Mouse (Mus musculus) lung, embryonic 14.5 days (tissue): ENCODE measurements around the gene Slc2a13. TPM values are rescaled to one million over a fixed set of nuclear protein-coding genes. Genes with fewer than 3 reads are reported as not detected.

Experiments used
- ATAC-seq: fragments of 200-750 bp; cut with Nextera tagmentation; 2 replicates; pipeline ENCODE4 v1.8.0; 2017; ENCODE audit warnings: mild to moderate bottlenecking, moderate TSS enrichment, moderate library complexity; ENCODE audit not compliant: insufficient read depth
- DNase-seq: peaks from one replicate; pipeline ENCODE4 v3.0.0-alpha.2; 2015
- H3K27ac ChIP-seq: fragments of 300-500 bp; sonication (generic); 2 replicates; pipeline ENCODE4 v1.5.1; 2014; ENCODE audit warnings: low read depth, mild to moderate bottlenecking, moderate library complexity
- H3K27me3 ChIP-seq: fragments of 300-500 bp; sonication (generic); 2 replicates; pipeline ENCODE4 v1.6.1; 2014; ENCODE audit warnings: low read length, control low read depth; ENCODE audit not compliant: insufficient read depth
- H3K36me3 ChIP-seq: fragments of 300-500 bp; sonication (generic); 2 replicates; pipeline ENCODE4 v1.6.1; 2014; ENCODE audit warnings: control low read depth; ENCODE audit not compliant: insufficient read depth
- H3K4me1 ChIP-seq: fragments of 300-500 bp; sonication (generic); 2 replicates; pipeline ENCODE4 v1.6.1; 2014; ENCODE audit warnings: antibody characterized with exemption, control low read depth; ENCODE audit not compliant: insufficient read depth
- H3K4me2 ChIP-seq: fragments of 300-500 bp; sonication (generic); 2 replicates; pipeline ENCODE4 v1.6.1; 2014; ENCODE audit warnings: mild to moderate bottlenecking
- H3K4me3 ChIP-seq: fragments of 300-500 bp; sonication (generic); 2 replicates; pipeline ENCODE4 v1.5.1; 2014; ENCODE audit warnings: low read depth, low read length
- H3K9ac ChIP-seq: fragments of 300-500 bp; sonication (generic); 2 replicates; pipeline ENCODE4 v1.6.1; 2014
- H3K9me3 ChIP-seq: fragments of 300-500 bp; sonication (generic); 2 replicates; pipeline ENCODE4 v1.6.1; 2016; ENCODE audit warnings: low read depth, low read length, control low read depth
- CTCF ChIP-seq: IDR thresholded peaks from 2 replicates; pipeline ENCODE4 v1.5.1; 2016; ENCODE audit warnings: antibody characterized with exemption, low read depth
- whole genome bisulfite sequencing: fragments of 180-500 bp; shearing (Covaris S2); extraction: QIAGEN DNeasy Blood & Tissue Kit; methylation state at CpG from one replicate; pipeline ENCODE4 v1.1.7; 2014; 5-methylcytosine and 5-hydroxymethylcytosine counted together
- polyA plus RNA-seq: library from polyadenylated mRNA; unstranded; fragments of >200 nt; fragmentation: Nextera tagmentation; extraction: Ambion mirVana; gene quantifications from 2 replicates; pipeline ENCODE4 v1.2.1, GENCODE M21; 2014

The Slc2a13 gene
- polyA plus RNA-seq, 1 experiment from 2014 or later = 1.5 TPM

DNA sequence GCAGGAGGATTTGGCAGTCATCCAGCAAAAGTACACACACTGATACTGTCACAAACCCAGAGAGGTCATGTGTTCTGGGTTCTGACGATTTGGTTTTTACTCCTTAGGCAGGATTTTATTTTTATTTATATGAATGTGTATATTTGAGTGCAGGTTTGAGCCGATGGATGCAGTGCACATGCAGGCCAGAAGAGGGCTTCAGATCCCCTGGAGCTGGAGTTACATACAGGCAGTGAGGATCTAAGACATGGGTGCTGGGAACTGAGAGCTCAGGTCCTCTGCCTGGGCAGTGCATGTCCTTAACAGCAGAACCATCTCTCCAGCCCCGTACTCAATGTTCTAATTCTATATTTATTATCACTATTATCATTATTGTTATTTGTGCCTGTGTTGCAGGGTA, 253.7 kb downstream of the Slc2a13 start:
- ATAC-seq (peak; percentile 41; the same call in 1 of the 2 replicates), DNase-seq (peak; percentile 22)
- H3K9me3 ChIP-seq = no peaks in the 10 kb centered on the region
- no peak overlapping the region for H3K4me3 ChIP-seq
- H3K9ac ChIP-seq = no peak overlapping the region
- TF ChIP-seq CTCF = peak; percentile 62
- H3K4me2 ChIP-seq = no peak overlapping the region
- WGBS = 58% methylated on average over 3 of the region's 3 CpGs
- no peaks in the 10 kb centered on the region for H3K36me3 ChIP-seq
- no peak overlapping the region for H3K27ac ChIP-seq
- no peaks in the 10 kb centered on the region for H3K4me1 ChIP-seq
- no peaks in the 10 kb centered on the region for H3K27me3 ChIP-seq

DNA sequence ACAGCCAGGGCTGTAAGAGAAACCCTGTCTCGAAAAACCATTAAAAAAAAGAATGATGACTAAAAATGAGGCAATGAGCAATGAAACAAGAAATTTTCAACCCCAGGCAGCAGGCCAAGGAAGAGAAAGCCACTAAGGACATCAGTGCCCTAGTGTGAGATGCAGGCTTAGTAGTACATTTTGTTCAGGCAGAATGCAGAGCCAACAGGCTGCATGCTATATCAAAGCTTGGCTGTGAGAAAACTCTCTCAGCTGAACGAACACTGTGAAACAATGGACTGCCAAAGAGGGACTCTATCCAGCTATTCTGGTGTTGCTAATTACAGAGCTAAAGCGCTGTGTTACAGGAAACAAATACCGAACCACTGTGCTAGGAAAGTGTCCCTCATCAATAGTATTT, 256.1 kb downstream of the Slc2a13 start:
- Histone ChIP-seq H3K4me1 (no peaks in the 10 kb centered on the region), H3K9me3 (no peaks in the 10 kb centered on the region), H3K27ac (no peak overlapping the region), H3K4me3 (no peak overlapping the region), H3K27me3 (no peaks in the 10 kb centered on the region), H3K36me3 (no peaks in the 10 kb centered on the region), H3K4me2 (no peak overlapping the region), H3K9ac (no peak overlapping the region)
- WGBS = 77% methylated on average over 4 of the region's 4 CpGs
- ATAC-seq (no peak), DNase-seq (no peak)
- no peak for TF ChIP-seq CTCF

DNA sequence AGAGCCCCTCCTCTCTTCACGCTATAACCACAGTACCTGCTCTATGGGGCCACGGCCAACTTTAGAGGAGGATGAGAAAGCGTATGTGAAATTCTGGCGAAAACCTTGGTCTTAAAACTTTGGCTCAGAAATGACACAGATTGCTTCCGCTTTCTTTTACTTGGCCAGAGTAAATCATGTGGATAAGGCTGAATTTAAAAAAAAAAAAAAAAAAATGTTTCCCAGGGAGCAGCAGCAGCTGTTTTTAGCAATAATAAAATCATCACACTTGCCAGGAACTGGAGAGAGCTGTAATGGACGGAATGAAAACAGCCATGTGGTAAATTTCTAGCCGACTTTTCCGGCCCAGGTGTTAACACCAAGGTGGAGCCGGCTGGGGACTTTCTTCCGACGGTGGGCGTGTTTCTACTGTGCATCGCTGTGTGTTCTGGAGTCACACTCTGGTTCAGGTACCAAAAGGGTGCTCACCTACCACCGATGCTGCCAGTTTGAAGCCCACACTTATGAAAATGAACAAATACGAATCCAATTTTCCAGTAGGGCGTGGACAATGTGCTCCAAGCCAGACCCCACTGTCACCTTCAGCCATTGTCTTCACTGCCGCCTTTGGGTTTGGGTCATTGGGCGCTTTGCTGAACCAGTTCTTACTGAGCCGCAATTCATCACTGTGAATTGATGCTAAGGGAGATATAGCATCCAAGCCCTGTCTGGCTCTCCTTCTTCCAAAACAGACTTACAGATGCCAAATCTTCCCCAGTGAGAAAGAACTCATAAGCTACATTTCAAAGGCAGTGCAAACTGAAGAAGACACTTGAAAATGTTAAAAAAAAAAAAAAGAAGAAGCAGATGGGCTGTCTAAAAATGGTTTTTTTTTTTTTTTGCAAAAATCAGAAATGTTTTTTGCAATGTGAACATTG, 258.4 kb downstream of the Slc2a13 start:
- Histone ChIP-seq H3K27me3 (no peaks in the 10 kb centered on the region), H3K4me3 (no peak overlapping the region), H3K4me1 (no peaks in the 10 kb centered on the region), H3K36me3 (no peaks in the 10 kb centered on the region), H3K9me3 (no peaks in the 10 kb centered on the region), H3K4me2 (no peak overlapping the region), H3K9ac (no peak overlapping the region), H3K27ac (no peak overlapping the region)
- 68% methylated on average over 19 of the region's 19 CpGs for WGBS
- no peak for TF ChIP-seq CTCF
- peak; percentile 50 for DNase-seq
- ATAC-seq = peak; percentile 24; the same call in 1 of the 2 replicates

DNA sequence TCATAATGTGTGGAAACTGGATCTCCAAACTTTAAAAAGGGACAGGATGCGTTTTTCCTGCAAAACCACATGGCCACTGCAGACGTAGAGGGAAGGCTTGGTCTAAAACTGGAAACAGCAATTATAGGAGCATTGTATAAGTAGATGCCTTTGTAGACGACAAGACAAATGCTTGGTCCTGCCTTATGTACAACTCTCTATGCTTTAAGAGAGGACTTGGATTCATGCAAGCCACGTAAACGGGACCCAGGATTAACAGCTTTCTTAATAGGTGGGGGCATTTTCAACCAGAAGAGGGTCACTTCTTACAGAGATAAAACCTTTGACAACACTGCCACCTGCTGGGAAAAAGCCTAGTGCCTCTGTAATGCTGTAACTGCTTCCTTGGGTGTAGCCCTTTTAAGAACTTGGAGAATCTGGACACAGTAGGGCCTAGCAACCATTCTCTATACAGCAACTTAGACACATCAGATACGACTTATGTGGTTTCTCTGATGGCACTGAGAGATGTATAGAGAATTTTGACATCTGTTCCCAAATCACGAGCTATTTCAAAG, 268.7 kb downstream of the Slc2a13 start:
- ATAC-seq (peak; percentile 70; the same call in 1 of the 2 replicates), DNase-seq (peak; percentile 85)
- H3K27ac ChIP-seq = no peak overlapping the region
- H3K4me1 ChIP-seq = no peaks in the 10 kb centered on the region
- H3K27me3 ChIP-seq = no peaks in the 10 kb centered on the region
- H3K36me3 ChIP-seq = no peaks in the 10 kb centered on the region
- H3K9me3 ChIP-seq = no peaks in the 10 kb centered on the region
- WGBS = 50% methylated on average over 7 of the region's 7 CpGs
- no peak overlapping the region for H3K4me2 ChIP-seq
- TF ChIP-seq CTCF = peak; percentile 67
- no peak overlapping the region for H3K9ac ChIP-seq
- no peak overlapping the region for H3K4me3 ChIP-seq

DNA sequence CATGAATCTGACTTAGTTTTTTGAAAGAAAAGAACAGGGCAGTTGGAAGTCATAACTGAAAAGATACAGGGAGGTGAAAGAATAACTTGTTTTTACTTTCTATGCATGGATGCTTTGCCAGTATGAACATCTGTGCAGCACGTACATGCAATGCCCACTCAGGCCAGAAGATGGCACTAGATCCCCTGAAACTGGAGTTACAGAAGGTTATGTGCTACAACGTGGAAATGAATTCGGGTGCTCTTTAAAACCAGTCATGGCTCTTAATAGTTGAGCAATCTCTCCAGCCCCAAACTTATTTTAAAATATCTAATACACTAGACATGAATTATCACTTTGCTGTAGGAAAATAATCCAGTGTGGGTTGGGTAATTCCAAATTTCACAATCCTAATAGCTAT, 271.7 kb downstream of the Slc2a13 start:
- Histone ChIP-seq H3K27me3 (no peaks in the 10 kb centered on the region), H3K9ac (no peak overlapping the region), H3K9me3 (no peaks in the 10 kb centered on the region), H3K4me3 (no peak overlapping the region), H3K4me1 (no peaks in the 10 kb centered on the region), H3K36me3 (no peaks in the 10 kb centered on the region), H3K27ac (no peak overlapping the region), H3K4me2 (no peak overlapping the region)
- ATAC-seq (peak; percentile 85; the same call in 1 of the 2 replicates), DNase-seq (peak; percentile 96)
- WGBS = 6% methylated on average over 3 of the region's 3 CpGs
- TF ChIP-seq CTCF = peak; percentile 93

DNA sequence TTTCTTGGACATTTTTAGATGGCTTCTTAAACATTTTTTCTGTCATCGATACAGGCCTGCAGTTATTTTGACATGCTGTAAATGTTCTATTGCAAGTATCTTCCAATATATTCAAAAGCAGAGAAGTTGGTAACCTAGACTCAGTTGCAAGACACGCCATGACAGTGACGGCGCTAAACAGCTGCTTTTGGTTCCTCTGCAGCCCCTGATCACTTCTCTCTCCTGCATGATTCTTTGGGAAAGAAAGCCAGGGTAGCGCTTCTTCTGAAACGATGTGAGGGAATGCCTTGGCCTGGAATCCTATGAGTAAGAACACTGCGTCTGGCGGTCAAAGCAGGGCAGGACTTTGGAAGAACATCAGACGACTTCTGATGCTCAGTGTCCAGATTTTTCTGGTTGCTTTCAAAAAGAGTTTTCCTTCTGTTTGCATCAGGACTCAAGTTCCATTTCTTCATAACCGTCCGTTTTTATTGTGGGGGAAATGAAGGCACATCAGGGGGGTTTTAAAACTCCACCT, 273.7 kb downstream of the Slc2a13 start:
- H3K9me3 ChIP-seq = no peaks in the 10 kb centered on the region
- no peak overlapping the region for H3K9ac ChIP-seq
- H3K36me3 ChIP-seq = no peaks in the 10 kb centered on the region
- no peak for TF ChIP-seq CTCF
- H3K27me3 ChIP-seq = no peaks in the 10 kb centered on the region
- no peak overlapping the region for H3K27ac ChIP-seq
- H3K4me1 ChIP-seq = no peaks in the 10 kb centered on the region
- 79% methylated on average over 11 of the region's 11 CpGs for WGBS
- peak; percentile 13 for DNase-seq
- H3K4me2 ChIP-seq = no peak overlapping the region
- ATAC-seq = no peak
- no peak overlapping the region for H3K4me3 ChIP-seq

DNA sequence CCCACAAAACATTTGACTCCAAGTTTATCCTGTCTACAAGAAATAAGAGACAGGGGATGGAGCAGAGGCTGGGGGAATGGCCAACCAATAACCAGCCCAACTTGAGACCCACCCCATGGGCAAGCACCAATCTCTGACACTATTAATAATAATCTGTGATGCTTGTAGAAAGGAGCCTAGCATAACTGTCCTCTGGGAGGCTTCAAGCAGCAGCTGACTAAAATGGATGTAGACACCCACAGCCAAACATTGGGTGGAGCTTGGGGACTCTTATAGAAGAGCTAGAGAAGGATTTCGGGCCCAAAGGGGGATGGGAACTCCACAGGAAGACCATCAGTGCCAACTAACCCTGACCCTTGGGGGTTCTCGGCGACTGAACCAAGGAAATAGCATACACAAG, 289.6 kb downstream of the Slc2a13 start:
- Histone ChIP-seq H3K9me3 (peaks cover 2% of the 10 kb centered on the region; the same call in 1 of the 2 replicates), H3K36me3 (no peaks in the 10 kb centered on the region), H3K4me1 (no peaks in the 10 kb centered on the region), H3K27me3 (no peaks in the 10 kb centered on the region), H3K27ac (no peak overlapping the region), H3K4me2 (no peak overlapping the region), H3K4me3 (no peak overlapping the region), H3K9ac (no peak overlapping the region)
- ATAC-seq (no peak), DNase-seq (no peak)
- WGBS = 65% methylated on average over 3 of the region's 3 CpGs
- TF ChIP-seq CTCF = no peak
